Mouse (Mus musculus): ENCODE measurements around the gene Sipa1l2. TPM values are rescaled to one million over a fixed set of nuclear protein-coding genes. Genes with fewer than 3 reads are reported as not detected.
A peak's percentile ranks its signal among the peaks of the same experiment; 100 is the strongest.
"Not testable (repeated sequence)": the region's sequence is repeated elsewhere in the genome, so short reads cannot be mapped to it uniquely, and the experiment has no call there.

Sipa1l2 gene
- polyA plus RNA-seq, 1 experiment from 2014 or later = 26.5 TPM

DNA sequence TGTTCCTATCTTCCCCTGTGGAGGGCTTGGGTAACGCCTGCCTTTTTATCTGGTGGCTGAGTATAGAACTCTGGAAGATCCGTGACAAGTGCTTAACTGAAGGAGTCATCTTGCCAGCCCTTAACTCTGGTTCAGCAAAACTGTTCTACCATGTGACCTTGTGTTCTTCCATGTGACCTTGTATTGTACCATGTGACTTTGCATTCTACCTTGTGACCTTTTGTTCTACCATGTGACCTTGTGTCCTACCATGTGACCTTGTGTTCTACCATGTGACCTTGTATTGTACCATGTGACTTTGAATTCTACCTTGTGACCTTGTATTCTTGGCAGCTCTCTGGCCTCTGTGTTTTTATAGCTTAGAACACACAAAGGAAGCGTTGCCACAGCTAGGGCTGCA, 168.3 kb downstream of the Sipa1l2 start:
- Histone ChIP-seq H3K9me3 (no peaks in the 10 kb centered on the region), H3K4me1 (replicated peaks) (0 out of 2 replicates have a peak, but pooled peaks cover 6% of the 10 kb centered on the region), H3K4me2 (no peak overlapping the region), H3K4me3 (no peak overlapping the region), H3K9ac (no peak overlapping the region), H3K27ac (no peak overlapping the region), H3K36me3 (no peaks in the 10 kb centered on the region), H3K27me3 (no peaks in the 10 kb centered on the region)
- WGBS = 93% methylated on average over 3 of the region's 3 CpGs
- no peak for ATAC-seq (ENCODE audit: low FRiP score)

GRCm38 (mm10) chr8:125397981-125398380, 171.6 kb downstream of the Sipa1l2 start:
- Histone ChIP-seq H3K27ac (no peak overlapping the region), H3K27me3 (no peaks in the 10 kb centered on the region)
- WGBS = 46% methylated on average over 11 of the region's 14 CpGs

GRCm38 (mm10) chr8:125395682-125396081, 173.9 kb downstream of the Sipa1l2 start:
- H3K4me1 ChIP-seq (replicated peaks) = peaks cover 23% of the 10 kb centered on the region
- H3K4me3 ChIP-seq; H3K4me2 ChIP-seq; H3K27ac ChIP-seq; H3K36me3 ChIP-seq; H3K27me3 ChIP-seq; ATAC-seq (ENCODE audit: low FRiP score); H3K9ac ChIP-seq; H3K9me3 ChIP-seq: not testable (repeated sequence)
- WGBS = 82% methylated on average over 8 of the region's 8 CpGs

More at GRCm38 (mm10) chr8:125397981-125398380, 171.6 kb downstream of the Sipa1l2 start:
- Histone ChIP-seq H3K9ac (no peak overlapping the region), H3K4me1 (replicated peaks) (peaks cover 11% of the 10 kb centered on the region), H3K4me2 (no peak overlapping the region), H3K9me3 (no peaks in the 10 kb centered on the region), H3K4me3 (no peak overlapping the region), H3K36me3 (no peaks in the 10 kb centered on the region)
- no peak for ATAC-seq (ENCODE audit: low FRiP score)

DNA sequence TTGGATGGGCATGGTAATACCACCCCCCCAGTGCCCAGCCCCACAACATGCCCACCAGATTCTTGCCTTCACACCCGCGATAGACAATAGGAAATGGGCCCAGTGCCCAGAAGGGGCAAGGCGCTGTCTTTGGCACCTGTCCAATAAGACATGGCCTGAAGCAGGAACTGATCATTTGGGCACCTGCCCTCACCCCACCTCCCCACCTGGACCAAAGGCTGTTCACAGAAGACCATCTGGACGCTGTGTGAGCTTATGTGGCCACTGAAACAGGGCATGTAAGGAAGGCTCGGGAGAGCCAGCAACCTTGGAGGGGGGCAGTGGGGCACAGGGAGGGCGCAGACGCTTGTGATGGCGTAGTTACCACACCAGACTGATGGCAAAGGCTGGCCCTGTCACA, 174.6 kb downstream of the Sipa1l2 start:
- 77% methylated on average over 8 of the region's 8 CpGs for WGBS
- Histone ChIP-seq H3K4me3 (no peak overlapping the region), H3K27ac (0 out of 2 replicates have a peak overlapping the region, but pooled peaks have one; percentile 1), H3K9me3 (no peaks in the 10 kb centered on the region), H3K4me1 (replicated peaks) (peaks cover 29% of the 10 kb centered on the region), H3K4me2 (no peak overlapping the region), H3K9ac (no peak overlapping the region), H3K27me3 (no peaks in the 10 kb centered on the region), H3K36me3 (no peaks in the 10 kb centered on the region)
- ATAC-seq (ENCODE audit: low FRiP score) = no peak

GRCm38 (mm10) chr8:125391685-125392084, 177.9 kb downstream of the Sipa1l2 start:
- H3K27ac ChIP-seq = no peak overlapping the region
- ATAC-seq (ENCODE audit: low FRiP score) = no peak
- H3K27me3 ChIP-seq = no peaks in the 10 kb centered on the region
- WGBS = 66% methylated on average over 7 of the region's 7 CpGs
- peaks cover 50% of the 10 kb centered on the region for H3K4me1 ChIP-seq (replicated peaks)
- no peaks in the 10 kb centered on the region for H3K36me3 ChIP-seq
- H3K4me2 ChIP-seq = no peak overlapping the region
- H3K4me3 ChIP-seq = no peak overlapping the region
- H3K9ac ChIP-seq = no peak overlapping the region
- no peaks in the 10 kb centered on the region for H3K9me3 ChIP-seq

GRCm38 (mm10) chr8:125391271-125391670, 178.3 kb downstream of the Sipa1l2 start:
- Histone ChIP-seq H3K9ac (no peak overlapping the region), H3K4me1 (replicated peaks) (peaks cover 54% of the 10 kb centered on the region), H3K4me2 (no peak overlapping the region), H3K27me3 (no peaks in the 10 kb centered on the region), H3K9me3 (no peaks in the 10 kb centered on the region), H3K4me3 (no peak overlapping the region), H3K36me3 (no peaks in the 10 kb centered on the region), H3K27ac (peak overlapping the region; percentile 86)
- ATAC-seq (ENCODE audit: low FRiP score) = no peak
- 82% methylated on average over 8 of the region's 8 CpGs for WGBS

- H3K27me3 ChIP-seq = no peaks in the 10 kb centered on the region
- peak; percentile 57 for ATAC-seq (ENCODE audit: low FRiP score)
- H3K9ac ChIP-seq = no peak overlapping the region; the same call in 1 of the 2 replicates
- H3K4me2 ChIP-seq = no peak overlapping the region
- no peaks in the 10 kb centered on the region for H3K9me3 ChIP-seq
- H3K4me1 ChIP-seq (replicated peaks) = peaks cover 62% of the 10 kb centered on the region
- no peaks in the 10 kb centered on the region for H3K36me3 ChIP-seq
- 41% methylated on average over 6 of the region's 6 CpGs for WGBS
- peak overlapping the region; percentile 86 for H3K27ac ChIP-seq
- H3K4me3 ChIP-seq = no peak overlapping the region
Measured at GRCm38 (mm10) chr8:125390506-125390895, 179.1 kb downstream of the Sipa1l2 start.

- peaks cover 63% of the 10 kb centered on the region for H3K4me1 ChIP-seq (replicated peaks)
- WGBS = 49% methylated on average over 13 of the region's 13 CpGs
- no peaks in the 10 kb centered on the region for H3K9me3 ChIP-seq
- peak; percentile 41 for ATAC-seq (ENCODE audit: low FRiP score)
- H3K27ac ChIP-seq = peak overlapping the region; percentile 86
- 0 out of 2 replicates have a peak, but pooled peaks cover 1% of the 10 kb centered on the region for H3K27me3 ChIP-seq
- no peak overlapping the region; the same call in 1 of the 2 replicates for H3K9ac ChIP-seq
- H3K4me3 ChIP-seq = no peak overlapping the region
- no peaks in the 10 kb centered on the region for H3K36me3 ChIP-seq
- no peak overlapping the region; the same call in 1 of the 2 replicates for H3K4me2 ChIP-seq
Measured at GRCm38 (mm10) chr8:125389756-125390505, 179.7 kb downstream of the Sipa1l2 start.

DNA sequence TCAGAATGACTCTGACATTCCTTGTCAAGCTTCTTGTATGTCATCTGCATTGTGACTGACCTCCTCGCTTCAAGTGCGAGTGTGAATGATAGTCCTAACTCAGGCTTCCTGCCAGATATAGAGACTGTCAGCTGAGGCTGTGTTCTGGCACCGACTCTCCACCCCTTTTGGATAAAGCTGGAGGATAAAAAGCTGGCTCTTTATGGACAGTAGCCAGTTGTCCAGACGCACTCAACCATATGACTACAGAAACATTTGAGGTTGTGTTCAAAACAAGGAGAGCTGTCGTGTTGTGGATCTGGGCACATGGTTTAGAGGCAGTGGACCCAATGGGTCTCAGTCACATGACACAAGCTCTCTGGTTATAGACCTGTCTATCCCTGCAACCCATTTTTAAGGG, 180.3 kb downstream of the Sipa1l2 start:
- Histone ChIP-seq H3K4me1 (replicated peaks) (peaks cover 61% of the 10 kb centered on the region), H3K27ac (peak overlapping the region; percentile 86)
- WGBS = 49% methylated on average over 5 of the region's 5 CpGs

DNA sequence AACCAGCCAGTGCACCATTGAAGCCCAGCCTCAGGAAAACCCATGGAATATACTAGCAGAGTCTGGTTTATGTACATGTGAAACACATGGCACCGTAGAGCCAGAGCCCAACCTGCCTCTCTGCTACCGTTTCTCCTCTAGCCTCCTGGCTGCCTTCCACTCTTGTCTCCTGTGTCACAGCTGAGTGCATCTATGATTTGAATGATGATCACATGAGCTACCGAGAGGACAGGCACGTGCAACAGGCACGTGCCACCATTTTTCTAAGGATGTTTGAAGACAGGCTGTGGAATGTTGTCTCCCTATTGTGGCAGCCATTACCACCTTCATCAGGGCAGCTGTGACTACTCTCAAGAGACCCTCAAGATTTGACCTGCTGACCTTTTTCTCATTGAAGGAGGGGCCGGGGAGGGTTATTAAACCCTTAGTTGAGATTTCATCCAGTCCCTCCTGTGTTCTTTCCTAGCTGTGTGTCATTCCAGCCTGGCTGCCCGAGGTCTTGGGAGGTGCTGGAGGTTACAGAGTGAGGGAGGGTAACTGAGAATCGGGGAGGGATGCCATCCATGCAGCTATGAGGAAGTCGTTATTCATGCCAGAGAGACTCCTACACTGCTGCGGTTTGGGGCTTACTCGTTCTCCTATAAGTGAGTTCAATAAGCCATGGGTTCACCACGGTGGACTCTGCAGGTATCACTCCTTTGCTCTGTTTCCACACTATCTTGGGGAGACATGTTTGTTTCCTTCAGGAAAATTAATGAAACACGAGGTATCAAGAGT, 181.0 kb downstream of the Sipa1l2 start:
- no peaks in the 10 kb centered on the region for H3K36me3 ChIP-seq
- no peak for ATAC-seq (ENCODE audit: low FRiP score)
- 63% methylated on average over 13 of the region's 13 CpGs for WGBS
- peak overlapping the region; percentile 55; the same call in 1 of the 2 replicates for H3K27ac ChIP-seq
- H3K27me3 ChIP-seq = 0 out of 2 replicates have a peak, but pooled peaks cover 4% of the 10 kb centered on the region
- peaks cover 61% of the 10 kb centered on the region for H3K4me1 ChIP-seq (replicated peaks)
- no peak overlapping the region for H3K9ac ChIP-seq
- H3K9me3 ChIP-seq = no peaks in the 10 kb centered on the region
- H3K4me3 ChIP-seq = no peak overlapping the region
- H3K4me2 ChIP-seq = no peak overlapping the region

More for the DNA sequence above, 180.3 kb downstream of the Sipa1l2 start:
- no peak overlapping the region for H3K4me3 ChIP-seq
- ATAC-seq (ENCODE audit: low FRiP score) = peak; percentile 30
- 0 out of 2 replicates have a peak, but pooled peaks cover 4% of the 10 kb centered on the region for H3K27me3 ChIP-seq
- H3K4me2 ChIP-seq = no peak overlapping the region
- H3K36me3 ChIP-seq = no peaks in the 10 kb centered on the region
- no peak overlapping the region for H3K9ac ChIP-seq
- H3K9me3 ChIP-seq = no peaks in the 10 kb centered on the region

DNA sequence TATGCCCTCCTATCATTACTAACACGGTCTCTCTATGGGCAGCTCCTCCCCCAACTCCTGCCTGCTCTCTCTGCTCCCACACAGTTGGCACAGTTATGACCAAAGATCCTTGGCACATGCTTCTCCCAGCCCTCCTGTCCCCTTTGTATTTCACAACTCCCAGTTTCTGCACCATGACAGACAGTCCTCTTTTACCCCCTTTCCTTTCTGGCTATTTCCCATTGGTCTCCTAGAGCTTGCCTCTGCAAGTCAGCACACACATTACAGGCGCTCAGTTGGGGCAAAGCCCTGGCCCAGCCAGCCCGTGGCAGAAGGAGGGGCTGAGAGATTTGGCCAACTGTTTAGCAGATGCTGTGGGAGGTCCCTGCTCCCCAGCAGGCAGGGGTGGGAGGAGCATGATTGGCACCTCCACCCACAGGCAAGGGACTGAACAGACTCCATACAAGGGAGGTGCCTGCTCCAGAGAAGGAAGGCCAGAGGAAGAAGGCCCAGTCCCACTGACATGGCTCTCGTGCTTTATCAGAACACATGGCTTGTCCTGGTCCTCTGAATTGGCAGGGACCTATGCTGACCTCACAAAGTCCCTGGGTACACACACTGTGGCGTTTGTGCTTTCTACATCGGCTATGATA, 184.0 kb downstream of the Sipa1l2 start:
- H3K4me1 ChIP-seq (replicated peaks) = peaks cover 49% of the 10 kb centered on the region
- H3K36me3 ChIP-seq = no peaks in the 10 kb centered on the region
- WGBS = 22% methylated on average over 6 of the region's 6 CpGs
- peak; percentile 72 for ATAC-seq (ENCODE audit: low FRiP score)
- H3K4me3 ChIP-seq = no peak overlapping the region
- no peak overlapping the region for H3K4me2 ChIP-seq
- no peak overlapping the region for H3K9ac ChIP-seq
- H3K9me3 ChIP-seq = no peaks in the 10 kb centered on the region
- 0 out of 2 replicates have a peak, but pooled peaks cover 4% of the 10 kb centered on the region for H3K27me3 ChIP-seq
- peak overlapping the region; percentile 71 for H3K27ac ChIP-seq
